Mouse (Mus musculus): ENCODE measurements at regions not wholly inside any gene's neighbourhood (a gene's known extent, or its start where the extent isn't known, plus 50 kb on each side); places are given as distances from the start of the nearest gene placed in this dataset.
"Not testable (repeated sequence)": the region's sequence is repeated elsewhere in the genome, so short reads cannot be mapped to it uniquely, and the experiment has no call there.

DNA sequence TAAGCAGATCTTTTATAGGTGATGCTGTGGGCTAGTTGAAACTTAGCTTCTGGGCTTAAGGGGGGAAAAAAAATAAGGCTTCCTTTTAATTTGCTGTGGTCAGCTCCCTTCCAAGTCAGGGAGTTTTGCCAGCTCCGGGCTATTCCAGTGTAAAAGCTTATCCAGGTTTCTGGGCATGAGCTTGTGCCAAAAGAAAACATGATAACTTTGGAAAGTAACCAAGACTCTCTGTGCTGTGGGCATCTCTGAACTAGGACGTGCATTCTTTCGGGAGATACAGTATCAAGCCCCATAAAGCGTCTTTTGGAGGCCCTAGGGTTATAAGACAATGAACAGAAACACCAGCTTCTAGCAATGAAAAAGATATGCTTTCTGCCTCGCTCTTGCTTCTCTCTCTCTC is 114.6 kb upstream of the Dyrk2 start:
- no peak for DNase-seq (ENCODE audit: low read depth, low spot score)

- DNase-seq (ENCODE audit: low read depth, low spot score): no peak
Measured at GRCm38 (mm10) chr10:118981446-118981845, 111.4 kb upstream of the Dyrk2 start.

- DNase-seq (ENCODE audit: low read depth, low spot score): no peak
Measured at GRCm38 (mm10) chr10:118979339-118979738, 109.3 kb upstream of the Dyrk2 start.

DNA sequence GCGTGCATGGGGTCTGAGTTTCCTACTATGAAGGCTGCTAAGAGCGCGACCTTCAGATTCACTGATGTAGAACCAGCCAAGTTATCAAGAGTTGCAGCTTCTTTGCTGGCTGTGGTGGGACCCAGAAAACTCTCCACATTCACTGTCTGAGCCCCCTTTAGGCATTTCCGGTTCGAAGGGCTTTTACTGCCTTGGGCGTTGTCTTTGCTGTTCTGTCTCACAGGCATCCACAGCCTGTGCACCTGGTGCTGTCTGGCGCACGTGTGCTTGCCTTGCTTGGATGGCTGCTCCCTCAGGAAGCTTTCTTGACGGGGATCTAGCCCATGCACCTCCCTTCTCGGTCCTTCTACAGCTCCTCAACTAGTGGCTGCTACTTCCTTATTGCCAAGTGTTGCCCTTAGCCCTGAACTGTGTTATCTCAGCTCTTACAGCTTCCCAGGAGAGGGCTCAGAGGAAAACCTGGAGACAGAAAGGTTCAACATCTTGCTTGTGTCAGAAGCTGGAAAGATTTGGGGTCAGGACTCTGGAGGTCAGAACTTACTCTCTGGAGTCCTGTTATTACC is 108.3 kb upstream of the Dyrk2 start:
- DNase-seq (ENCODE audit: low read depth, low spot score): no peak

GRCm38 (mm10) chr10:118976447-118976846 is 106.4 kb upstream of the Dyrk2 start:
- no peak for DNase-seq (ENCODE audit: low read depth, low spot score)

GRCm38 (mm10) chr10:118975772-118976171 is 105.8 kb upstream of the Dyrk2 start:
- no peak for DNase-seq (ENCODE audit: low read depth, low spot score)

DNA sequence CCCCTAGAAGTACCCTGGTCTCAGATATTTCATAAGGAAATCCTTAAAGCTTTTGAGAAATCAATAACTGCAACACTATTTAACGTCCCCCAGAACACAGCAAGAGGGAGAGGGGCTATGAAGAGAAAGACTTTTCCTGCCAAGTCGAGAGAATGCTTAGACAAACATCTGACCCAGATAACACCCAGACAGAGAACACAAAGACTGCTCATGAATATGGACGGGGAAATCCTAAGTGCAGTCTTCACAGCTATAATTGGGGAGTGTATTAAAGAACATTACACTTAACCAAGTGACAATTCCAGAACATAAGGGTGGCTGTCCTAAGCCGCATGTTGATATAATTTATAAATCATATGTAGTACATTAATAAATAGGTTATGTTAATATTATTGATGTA is 103.3 kb upstream of the Dyrk2 start:
- DNase-seq (ENCODE audit: low read depth, low spot score): no peak

DNA sequence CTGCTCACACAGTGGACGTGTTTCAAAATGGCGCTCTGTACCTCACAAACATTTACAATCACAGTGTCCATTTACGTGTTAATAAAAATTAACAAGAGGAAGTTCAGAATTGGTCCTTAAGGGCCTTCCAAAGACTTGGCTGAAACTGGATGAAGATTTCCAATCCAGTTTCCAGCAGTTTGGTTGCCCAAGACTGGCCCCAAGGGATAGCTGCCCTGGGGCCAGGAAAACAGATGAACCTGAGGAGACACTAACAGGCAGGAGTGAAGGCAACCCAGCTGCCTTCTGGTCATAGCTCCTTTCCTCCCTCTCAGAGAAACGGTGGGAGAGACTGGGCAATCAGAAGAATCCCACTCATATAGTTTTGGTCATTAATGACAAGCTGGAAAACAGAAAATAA is 102.6 kb upstream of the Dyrk2 start:
- no peak for DNase-seq (ENCODE audit: low read depth, low spot score)

- DNase-seq (ENCODE audit: low read depth, low spot score): no peak
Measured at GRCm38 (mm10) chr10:118970457-118971175, 100.6 kb upstream of the Dyrk2 start.

- DNase-seq (ENCODE audit: low read depth, low spot score): no peak
Measured at GRCm38 (mm10) chr10:118961713-118962181, 91.7 kb upstream of the Dyrk2 start.

DNA sequence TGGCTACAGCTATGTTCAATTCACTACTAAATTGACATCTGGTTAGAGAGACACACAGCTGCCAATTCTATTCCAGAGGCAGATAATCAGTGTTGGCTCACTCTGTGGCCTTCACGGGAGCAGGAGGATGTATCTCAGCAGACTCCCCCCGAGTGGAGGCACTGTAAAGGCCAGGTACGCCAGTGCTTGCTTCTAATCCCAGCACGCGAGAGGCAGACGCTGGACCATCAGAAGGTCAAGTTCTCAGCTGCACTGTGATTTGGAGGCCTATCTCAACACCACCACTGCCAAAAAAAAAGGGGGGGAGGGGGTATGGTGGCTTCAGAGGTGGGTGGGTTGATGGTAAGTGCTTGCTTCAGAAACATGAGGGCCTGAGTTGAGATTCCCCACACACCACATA is 90.1 kb upstream of the Dyrk2 start:
- DNase-seq (ENCODE audit: low read depth, low spot score): no peak

- no peak for DNase-seq (ENCODE audit: low read depth, low spot score)
Measured at GRCm38 (mm10) chr10:118959623-118960022, 89.6 kb upstream of the Dyrk2 start.

DNA sequence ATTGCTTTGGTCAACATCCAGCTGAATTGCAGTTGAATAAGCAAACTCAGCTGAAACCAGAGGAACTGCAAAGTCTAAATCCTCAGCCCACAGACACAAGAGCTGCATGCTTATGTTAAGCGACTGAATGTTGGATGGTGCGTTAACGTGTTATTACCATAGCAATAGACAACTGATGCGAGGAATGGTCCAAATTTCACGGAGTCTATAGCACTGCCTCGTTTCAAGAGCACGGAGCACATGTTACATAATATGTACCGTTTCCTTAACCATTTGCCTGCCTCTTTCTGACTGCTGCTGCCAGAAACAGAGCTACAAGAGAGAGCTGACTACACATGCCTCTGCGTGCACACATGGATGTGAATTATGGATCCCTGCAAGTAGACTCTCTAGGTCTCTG is 86.3 kb upstream of the Dyrk2 start:
- no peak for DNase-seq (ENCODE audit: low read depth, low spot score)

GRCm38 (mm10) chr10:118953440-118953839 is 83.4 kb upstream of the Dyrk2 start:
- no peak for DNase-seq (ENCODE audit: low read depth, low spot score)

- no peak for DNase-seq (ENCODE audit: low read depth, low spot score)
Measured at GRCm38 (mm10) chr10:118952756-118953155, 82.7 kb upstream of the Dyrk2 start.

GRCm38 (mm10) chr10:118947724-118948123 is 77.7 kb upstream of the Dyrk2 start:
- DNase-seq (ENCODE audit: low read depth, low spot score): no peak

DNA sequence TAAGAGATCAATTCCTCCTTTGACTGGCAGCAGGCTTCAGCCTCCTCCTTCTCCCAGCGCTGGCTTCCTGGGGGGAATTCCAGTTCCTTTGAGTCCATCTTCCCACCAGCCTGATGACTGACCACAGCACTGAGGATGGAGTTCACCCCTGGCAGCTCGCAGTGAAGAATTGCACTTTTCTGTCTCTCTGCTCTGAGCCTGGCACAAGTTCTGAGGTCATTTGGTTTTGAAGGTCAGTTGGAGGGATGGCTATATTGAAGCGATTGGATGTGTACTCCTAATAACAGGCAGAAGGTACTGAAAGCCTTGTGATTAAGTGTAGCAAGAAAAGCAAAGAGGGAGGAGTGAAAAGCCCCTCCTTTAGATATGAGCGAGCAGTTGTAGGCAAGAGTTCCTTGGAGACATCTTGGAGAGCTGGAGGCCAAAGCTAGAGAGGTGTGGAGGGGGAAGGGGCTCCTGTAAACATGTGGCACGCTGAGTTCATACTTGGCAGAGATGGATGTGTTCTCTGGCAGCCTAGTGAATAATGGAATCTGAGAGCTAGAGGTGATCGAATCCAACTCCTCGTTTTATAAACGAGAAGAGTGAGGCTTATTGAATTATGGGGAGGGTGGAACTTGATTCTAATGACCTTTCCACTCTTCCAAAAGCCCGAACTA is 77.1 kb upstream of the Dyrk2 start:
- DNase-seq (ENCODE audit: low read depth, low spot score): no peak

DNA sequence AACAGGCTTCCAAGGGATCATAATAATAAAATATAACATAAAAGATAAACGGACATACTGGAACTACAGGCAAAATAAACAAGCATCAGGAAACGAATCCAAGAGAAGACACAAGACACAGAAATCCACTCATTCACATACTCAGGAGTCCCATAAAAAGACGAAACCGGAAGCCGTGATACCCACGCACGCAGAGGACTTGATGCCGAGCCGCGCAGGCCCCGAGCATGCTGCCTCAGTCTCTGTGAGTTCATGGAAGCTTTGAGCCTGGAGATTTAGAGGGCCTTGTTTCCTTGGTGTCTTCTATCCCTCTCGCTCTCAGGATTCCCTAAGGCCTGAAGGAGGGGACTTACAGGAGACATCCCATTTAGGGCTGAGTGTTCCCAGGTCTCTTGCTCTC is 57.3 kb upstream of the Dyrk2 start:
- no peak for DNase-seq (ENCODE audit: low read depth, low spot score)

DNA sequence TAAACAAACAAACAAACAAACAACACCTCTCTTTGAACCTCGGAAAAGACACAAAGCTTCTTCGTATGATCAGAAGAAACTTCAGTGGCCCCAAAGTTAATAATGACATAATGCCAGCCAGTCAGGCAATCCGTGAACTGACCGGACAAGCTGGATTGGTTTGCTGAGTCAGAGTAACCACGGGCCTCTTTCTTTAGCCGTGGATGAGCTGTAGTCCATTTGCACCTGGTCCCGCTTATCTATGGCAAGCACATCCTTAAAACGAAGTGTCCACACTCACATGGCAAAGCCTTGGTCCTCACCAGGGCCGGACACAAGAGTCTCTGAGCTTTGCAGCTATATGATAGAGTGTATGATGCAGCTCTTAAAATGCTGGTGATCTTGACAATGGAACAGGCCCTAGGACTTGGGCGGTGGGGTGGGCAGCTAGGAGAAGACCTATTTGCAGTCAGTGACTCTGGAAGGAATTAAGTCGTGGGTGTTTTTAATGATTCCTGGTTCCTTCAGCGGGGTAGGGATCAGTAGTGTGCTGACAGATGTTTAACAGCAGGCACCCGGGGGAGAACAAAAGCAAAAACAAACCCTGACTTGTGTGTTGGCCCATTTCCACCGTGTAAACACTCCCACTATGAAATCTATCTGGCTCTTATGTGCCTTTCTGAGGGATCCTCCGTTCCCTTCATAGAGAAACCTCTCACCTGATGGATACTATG is 53.6 kb upstream of the Dyrk2 start:
- DNase-seq (ENCODE audit: low read depth, low spot score): no peak

DNA sequence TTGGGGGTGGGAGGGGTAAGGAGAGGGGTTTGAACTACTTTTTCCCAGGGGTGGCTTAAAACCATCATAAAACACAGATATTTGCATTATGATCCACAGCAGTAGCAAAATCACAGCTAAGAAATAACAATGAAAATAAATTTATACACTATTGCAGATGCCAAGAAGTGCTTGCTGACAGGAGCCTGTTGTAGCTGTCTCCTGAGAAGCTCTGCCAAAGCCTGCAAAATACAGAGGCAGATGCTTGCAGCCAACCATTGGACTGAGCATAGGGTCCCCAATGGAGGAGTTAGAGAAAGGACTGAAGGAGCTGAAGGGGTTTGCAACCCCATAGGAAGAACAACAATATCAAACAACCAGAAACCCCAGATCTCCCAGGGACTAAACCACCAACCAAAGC is 52.1 kb upstream of the Dyrk2 start:
- not testable (repeated sequence) for DNase-seq (ENCODE audit: low read depth, low spot score)
